Mouse (Mus musculus) E14TG2a.4 (cell line): Measurements from ENCODE around the gene Tulp4.

Experiments used
- CTCF ChIP-seq: conservative IDR thresholded peaks from 2 replicates; pipeline ENCODE4 v1.5.1; 2014; ENCODE audit warnings: low read length
- NANOG ChIP-seq: IDR thresholded peaks from 2 replicates; pipeline ENCODE4 v1.6.1; 2014; ENCODE audit warnings: borderline replicate concordance, low read length, mixed read lengths
- POU5F1 ChIP-seq: IDR thresholded peaks from 2 replicates; pipeline ENCODE4 v1.6.1; 2014; ENCODE audit warnings: low read length, borderline replicate concordance

DNA sequence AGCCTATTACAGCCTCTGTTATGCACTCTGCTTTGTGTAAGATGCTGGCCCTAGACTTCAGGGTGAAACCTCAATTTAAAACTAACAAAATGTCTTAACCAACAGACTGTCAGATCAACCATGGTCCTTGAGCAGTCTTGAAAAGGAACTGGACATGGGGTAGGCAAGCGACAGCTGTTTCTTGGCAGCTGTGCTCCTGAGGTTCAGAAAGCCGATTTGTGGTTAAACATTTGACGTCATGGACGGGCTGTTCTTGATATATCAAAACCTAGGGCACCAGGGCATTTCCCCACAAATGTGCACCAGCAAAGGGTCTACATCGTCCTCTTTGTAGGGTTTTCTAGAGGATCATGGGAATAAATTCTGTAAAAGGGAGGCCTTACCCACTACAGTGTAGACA lies 42.7 kb upstream of the Tulp4 start:
- TF ChIP-seq CTCF = no peak
- TF ChIP-seq POU5F1 = no peak
- TF ChIP-seq NANOG = no peak
